Mouse (Mus musculus) CH12.LX (cell line): ENCODE results near the gene Rb1. TPM values are rescaled to one million over a fixed set of nuclear protein-coding genes. Genes with fewer than 3 reads are reported as not detected.
A peak's percentile ranks its signal among the peaks of the same experiment; 100 is the strongest.

Source experiments
- DNase-seq: peaks from one replicate; pipeline ENCODE4 v3.0.0-alpha.2; 2013; ENCODE audit errors: extremely low read depth
- H3K27ac ChIP-seq: 2 replicates; pipeline ENCODE4 v1.5.1; 2012; ENCODE audit warnings: low read depth, mild to moderate bottlenecking, control low read depth, moderate library complexity; ENCODE audit not compliant: insufficient read depth
- H3K27me3 ChIP-seq: replicated peaks from 2 replicates; pipeline ENCODE3; 2012; ENCODE audit warnings: inconsistent platforms
- H3K36me3 ChIP-seq, 2 experiments: replicated peaks in 1 of 2; 2 replicates each; pipeline versions ENCODE3 to v1.6.1; 2012; ENCODE audit warnings: inconsistent platforms in 1 of 2, low read length in 1 of 2, mild to moderate bottlenecking in 1 of 2, mixed read lengths in 1 of 2, moderate library complexity in 1 of 2; ENCODE audit not compliant: control insufficient read depth in 1 of 2, insufficient read depth in 1 of 2
- H3K4me1 ChIP-seq, 2 experiments: 2 replicates each; pipeline ENCODE4 v1.6.1; 2012; ENCODE audit warnings: inconsistent platforms in 1 of 2, moderate library complexity in 1 of 2; ENCODE audit not compliant: insufficient read depth in 2 of 2, control insufficient read depth in 1 of 2
- H3K4me2 ChIP-seq: 2 replicates; pipeline ENCODE4 v1.6.1; 2012; ENCODE audit warnings: low read depth, mild to moderate bottlenecking, control low read depth; ENCODE audit not compliant: poor library complexity, insufficient read depth, severe bottlenecking
- H3K4me3 ChIP-seq, 3 experiments: fragments of 150-350 bp in 1 of 3; sonication (generic) in 1 of 3; replicated peaks in 1 of 3; 2 replicates each; pipeline versions ENCODE3 to v1.5.1; 2011 to 2012; ENCODE audit warnings: low read depth in 2 of 3, low read length in 2 of 3, mild to moderate bottlenecking in 2 of 3, moderate library complexity in 2 of 3, control low read depth in 1 of 3, improper control_type of control experiment in 1 of 3, inconsistent platforms in 1 of 3, mixed read lengths in 1 of 3; ENCODE audit not compliant: poor library complexity in 1 of 3
- H3K79me2 ChIP-seq: replicated peaks from 2 replicates; pipeline ENCODE4 v1.6.1; 2012; ENCODE audit warnings: mild to moderate bottlenecking, moderate library complexity; ENCODE audit not compliant: control insufficient read depth, poor library complexity, insufficient read depth, severe bottlenecking; ENCODE audit errors: extremely low read depth
- H3K9ac ChIP-seq: 2 replicates; pipeline ENCODE4 v1.6.1; 2012; ENCODE audit warnings: low read depth, mild to moderate bottlenecking, control low read depth, moderate library complexity; ENCODE audit not compliant: insufficient read depth
- H3K9me3 ChIP-seq: replicated peaks from 2 replicates; pipeline ENCODE3; 2012; ENCODE audit warnings: low read length, inconsistent platforms, mixed read lengths
- BHLHE40 ChIP-seq: IDR thresholded peaks from 2 replicates; pipeline ENCODE4 v1.6.1; 2011; ENCODE audit warnings: mild to moderate bottlenecking, low read depth, low read length, improper control_type of control experiment
- CHD1 ChIP-seq: IDR thresholded peaks from 2 replicates; pipeline ENCODE4 v1.6.1; 2012; ENCODE audit warnings: low read depth, low read length, improper control_type of control experiment, inconsistent platforms
- CHD2 ChIP-seq: IDR thresholded peaks from 2 replicates; pipeline ENCODE4 v1.6.1; 2011; ENCODE audit warnings: low read length, improper control_type of control experiment
- CTCF ChIP-seq, 2 experiments: IDR thresholded peaks in 1 of 2; conservative IDR thresholded peaks in 1 of 2; 2 replicates each; pipeline ENCODE4 v1.5.1; 2011 to 2012; ENCODE audit warnings: low read depth in 2 of 2, low read length in 2 of 2, improper control_type of control experiment in 1 of 2, inconsistent platforms in 1 of 2, mild to moderate bottlenecking in 1 of 2, moderate library complexity in 1 of 2
- GABPA ChIP-seq: IDR thresholded peaks from 2 replicates; pipeline ENCODE4 v1.6.1; 2012; ENCODE audit warnings: low read depth, low read length, improper control_type of control experiment, inconsistent platforms; ENCODE audit not compliant: insufficient replicate concordance
- HCFC1 ChIP-seq: IDR thresholded peaks from 2 replicates; pipeline ENCODE4 v1.6.1; 2012; ENCODE audit warnings: low read depth, mild to moderate bottlenecking, inconsistent platforms, low read length, improper control_type of control experiment
- KAT2A ChIP-seq: IDR thresholded peaks from 2 replicates; pipeline ENCODE4 v1.6.1; 2012; ENCODE audit warnings: low read length, improper control_type of control experiment, inconsistent platforms; ENCODE audit not compliant: insufficient replicate concordance
- MAZ ChIP-seq: IDR thresholded peaks from 2 replicates; pipeline ENCODE4 v1.6.1; 2012; ENCODE audit warnings: low read depth, mild to moderate bottlenecking, inconsistent platforms, low read length, improper control_type of control experiment, moderate library complexity
- MXI1 ChIP-seq: IDR thresholded peaks from 2 replicates; pipeline ENCODE4 v1.6.1; 2011; ENCODE audit warnings: mild to moderate bottlenecking, low read depth, low read length, improper control_type of control experiment
- NELFE ChIP-seq: IDR thresholded peaks from 2 replicates; pipeline ENCODE4 v1.6.1; 2011; ENCODE audit warnings: low read depth, low read length, improper control_type of control experiment
- NRF1 ChIP-seq: IDR thresholded peaks from 2 replicates; pipeline ENCODE4 v1.6.1; 2014; ENCODE audit warnings: low read depth, mild to moderate bottlenecking, inconsistent platforms, low read length, improper control_type of control experiment, moderate library complexity
- POLR2A ChIP-seq: IDR thresholded peaks from 2 replicates; pipeline ENCODE4 v1.6.1; 2011; ENCODE audit warnings: low read depth, mild to moderate bottlenecking, improper control_type of control experiment, low read length
- RAD21 ChIP-seq: IDR thresholded peaks from 2 replicates; pipeline ENCODE4 v1.6.1; 2011; ENCODE audit warnings: low read depth, mild to moderate bottlenecking, low read length, improper control_type of control experiment, moderate library complexity
- SIN3A ChIP-seq: IDR thresholded peaks from 2 replicates; pipeline ENCODE4 v1.6.1; 2012; ENCODE audit warnings: low read length, improper control_type of control experiment, inconsistent platforms
- TCF12 ChIP-seq: IDR thresholded peaks from 2 replicates; pipeline ENCODE4 v1.6.1; 2014; ENCODE audit warnings: low read depth, mild to moderate bottlenecking, inconsistent platforms, low read length, improper control_type of control experiment
- UBTF ChIP-seq: IDR thresholded peaks from 2 replicates; pipeline ENCODE4 v1.6.1; 2012; ENCODE audit warnings: low read depth, mild to moderate bottlenecking, inconsistent platforms, low read length, improper control_type of control experiment, moderate library complexity
- USF1 ChIP-seq: IDR thresholded peaks from 2 replicates; pipeline ENCODE4 v1.6.1; 2014; ENCODE audit warnings: low read depth, mild to moderate bottlenecking, inconsistent platforms, low read length, improper control_type of control experiment
- USF2 ChIP-seq: conservative IDR thresholded peaks from 2 replicates; pipeline ENCODE4 v1.6.1; 2011; ENCODE audit warnings: low read depth, low read length, improper control_type of control experiment
- ZC3H11A ChIP-seq: IDR thresholded peaks from 2 replicates; pipeline ENCODE4 v1.6.1; 2012; ENCODE audit warnings: low read depth, mild to moderate bottlenecking, inconsistent platforms, low read length, improper control_type of control experiment
- ZMIZ1 ChIP-seq: IDR thresholded peaks from 2 replicates; pipeline ENCODE4 v1.6.1; 2012; ENCODE audit warnings: low read depth, mild to moderate bottlenecking, inconsistent platforms, low read length, improper control_type of control experiment
- dilution Hi-C: fragments of 300-500 bp; cut with MboI; formaldehyde crosslinking; loops from 2 replicates; pipeline ENCODE4 v1.14.3; 2020; ENCODE audit warnings: low sequenced_read_pairs; ENCODE audit not compliant: extremely low pct_unique_long_range_greater_than_20kb, extremely low pct_ligation_motif_present
- in situ Hi-C: fragments of 300-500 bp; cut with MboI; formaldehyde crosslinking; loops from 3 replicates; pipeline ENCODE4 v1.14.3; 2019; ENCODE audit warnings: low sequenced_read_pairs, low pct_ligation_motif_present, low pct_unique_long_range_greater_than_20kb, mixed read lengths
- polyA plus RNA-seq: library from polyadenylated mRNA; unstranded; fragments of >175 nt; gene quantifications from 2 replicates; pipeline ENCODE4 v1.2.1, GENCODE M21; 2012; ENCODE audit warnings: low read depth; ENCODE audit not compliant: insufficient read length
- total RNA-seq, 2 experiments: library from RNA; depleted of rRNA; stranded (reverse); fragments of 300-350 nt in 1 of 2; fragments of >200 nt in 1 of 2; gene quantifications; 2 replicates each; pipeline ENCODE4 v1.2.3; 2012 to 2014

The Rb1 gene
- total RNA-seq (2012; rRNA removed) (10.7 and 15.2 TPM in 2 replicates), total RNA-seq (2014; rRNA removed) (16.7 and 19.3 TPM in 2 replicates), polyA plus RNA-seq (13.6 TPM in 2 replicates)

- Histone ChIP-seq H3K4me2 (peak within 1 kb of the TSS; percentile 88), H3K27me3 (peaks cover 4% of the 10 kb centered on the region), H3K79me2 (peaks cover 10% of the 10 kb centered on the region), H3K9ac (peak within 1 kb of the TSS; percentile 95), H3K9me3 (no peaks in the 10 kb centered on the region), H3K4me1 (peaks cover 0 to 13% of the 10 kb centered on the region in 2 experiments; a peak in 2 of 4 replicates), H3K4me3 (peak within 1 kb of the TSS; percentile 67 to 97 (median 80)), H3K27ac (peak within 1 kb of the TSS; percentile 59), H3K36me3 (peaks cover 5 to 7% of the 10 kb centered on the region in 2 experiments)
- dilution Hi-C loops (no loop called here), in situ Hi-C loops (no loop called here)
- TF ChIP-seq POLR2A (peak; percentile 17; the same call in 1 of the 2 replicates), ZC3H11A (no peak), CHD1 (no peak), MAZ (no peak), GABPA (no peak), UBTF (peak; percentile 19; the same call in 1 of the 2 replicates), HCFC1 (peak; percentile 58), MXI1 (peak; percentile 43; the same call in 1 of the 2 replicates), CTCF (conservative IDR thresholded peaks at IDR 0.05 in 1 of 2, IDR thresholded peaks at IDR 0.05 in 1 of 2; ENCODE audit: low read depth in 2 of 2, low read length in 2 of 2) (no peak), SIN3A (peak; percentile 68), NELFE (no peak), USF2 (no peak), NRF1 (0 out of 2 replicates have a peak, but pooled peaks have one; percentile 13), USF1 (no peak), CHD2 (no peak), TCF12 (peak; percentile 14; the same call in 1 of the 2 replicates), ZMIZ1 (no peak), RAD21 (no peak), KAT2A (no peak), BHLHE40 (peak; percentile 62)
- DNase-seq, result no peak
Measured at GRCm38 (mm10) chr14:73325456-73326381, at the start of gene Rb1. Gene Rb1, minus strand, starts transcription at chr14:73325822.
